Mouse (Mus musculus) limb, embryonic 15.5 days (tissue): ENCODE measurements around the gene Eaf1. TPM values are rescaled to one million over a fixed set of nuclear protein-coding genes. Genes with fewer than 3 reads are reported as not detected.

Experiments used
- ATAC-seq: fragments of 200-750 bp; cut with Nextera tagmentation; 2 replicates; pipeline ENCODE4 v1.8.0; 2017; ENCODE audit warnings: low read depth, moderate TSS enrichment; ENCODE audit not compliant: insufficient number of reproducible peaks, low FRiP score, low TSS enrichment
- H3K27ac ChIP-seq: fragments of 300-500 bp; sonication (generic); 2 replicates; pipeline ENCODE4 v1.5.1; 2015; ENCODE audit warnings: moderate library complexity, mild to moderate bottlenecking, inconsistent platforms
- H3K27me3 ChIP-seq: fragments of 300-500 bp; sonication (generic); 2 replicates; pipeline ENCODE4 v1.6.1; 2015; ENCODE audit warnings: inconsistent platforms
- H3K36me3 ChIP-seq: fragments of 300-500 bp; sonication (generic); 2 replicates; pipeline ENCODE4 v1.6.1; 2015; ENCODE audit warnings: inconsistent platforms
- H3K4me1 ChIP-seq: fragments of 300-500 bp; sonication (generic); 2 replicates; pipeline ENCODE4 v1.6.1; 2015; ENCODE audit warnings: inconsistent platforms
- H3K4me2 ChIP-seq: fragments of 300-500 bp; sonication (generic); 2 replicates; pipeline ENCODE4 v1.6.1; 2015; ENCODE audit warnings: mild to moderate bottlenecking, inconsistent platforms
- H3K4me3 ChIP-seq: fragments of 300-500 bp; sonication (generic); 2 replicates; pipeline ENCODE4 v1.5.1; 2015; ENCODE audit warnings: mild to moderate bottlenecking, inconsistent platforms
- H3K9ac ChIP-seq: fragments of 300-500 bp; sonication (generic); 2 replicates; pipeline ENCODE4 v1.6.1; 2015; ENCODE audit warnings: inconsistent platforms
- H3K9me3 ChIP-seq: fragments of 300-500 bp; sonication (generic); 2 replicates; pipeline ENCODE4 v1.6.1; 2016; ENCODE audit warnings: inconsistent platforms
- WGBS: fragments of 180-500 bp; shearing (Covaris S2); methylation state at CpG from one replicate; pipeline ENCODE4 v1.1.7; 2015; 5-methylcytosine and 5-hydroxymethylcytosine counted together
- polyA plus RNA-seq: library from polyadenylated mRNA; unstranded; fragments of >200 nt; fragmentation: Nextera tagmentation; extraction: Ambion mirVana; gene quantifications from 2 replicates; pipeline ENCODE4 v1.2.1, GENCODE M21; 2015

The Eaf1 gene
- polyA plus RNA-seq, 1 experiment from 2014 or later: 20.7 TPM

- H3K4me2 ChIP-seq: no peak overlapping the region
- H3K4me1 ChIP-seq: no peaks in the 10 kb centered on the region
- H3K36me3 ChIP-seq: peaks cover 96% of the 10 kb centered on the region
- no peaks in the 10 kb centered on the region for H3K9me3 ChIP-seq
- no peak overlapping the region for H3K9ac ChIP-seq
- no peak overlapping the region for H3K4me3 ChIP-seq
- 87% methylated on average over 5 of the region's 5 CpGs for WGBS
- no peak overlapping the region for H3K27ac ChIP-seq
- no peaks in the 10 kb centered on the region for H3K27me3 ChIP-seq
- ATAC-seq: no peak
Observed at GRCm38 (mm10) chr14:31482417-31482816, 11.8 kb upstream of the Eaf1 start.

GRCm38 (mm10) chr14:31486465-31486864 lies 7.7 kb upstream of the Eaf1 start:
- peaks cover 80% of the 10 kb centered on the region for H3K36me3 ChIP-seq
- no peaks in the 10 kb centered on the region for H3K9me3 ChIP-seq
- no peak overlapping the region for H3K9ac ChIP-seq
- no peak overlapping the region for H3K27ac ChIP-seq
- H3K4me1 ChIP-seq: no peaks in the 10 kb centered on the region
- no peak overlapping the region for H3K4me2 ChIP-seq
- 84% methylated on average over 4 of the region's 4 CpGs for WGBS
- no peak overlapping the region for H3K4me3 ChIP-seq
- H3K27me3 ChIP-seq: no peaks in the 10 kb centered on the region
- no peak for ATAC-seq

- no peaks in the 10 kb centered on the region for H3K4me1 ChIP-seq
- no peak for ATAC-seq
- no peak overlapping the region for H3K4me2 ChIP-seq
- H3K27ac ChIP-seq: no peak overlapping the region
- peaks cover 74% of the 10 kb centered on the region for H3K36me3 ChIP-seq
- no peak overlapping the region for H3K9ac ChIP-seq
- 96% methylated on average over 6 of the region's 6 CpGs for WGBS
- no peak overlapping the region for H3K4me3 ChIP-seq
- no peaks in the 10 kb centered on the region for H3K9me3 ChIP-seq
- no peaks in the 10 kb centered on the region for H3K27me3 ChIP-seq
Observed at GRCm38 (mm10) chr14:31488055-31488454, 6.1 kb upstream of the Eaf1 start.

- Histone ChIP-seq H3K4me1 (peaks cover 28% of the 10 kb centered on the region), H3K9ac (peak overlapping the region; percentile 78), H3K36me3 (peaks cover 33% of the 10 kb centered on the region), H3K9me3 (no peaks in the 10 kb centered on the region), H3K27ac (no peak overlapping the region), H3K27me3 (no peaks in the 10 kb centered on the region), H3K4me2 (peak overlapping the region; percentile 72), H3K4me3 (peak overlapping the region; percentile 74)
- WGBS: 28% methylated on average over 9 of the region's 9 CpGs
- ATAC-seq: no peak
Observed at GRCm38 (mm10) chr14:31493901-31494300, 298 bp upstream of the Eaf1 start.

GRCm38 (mm10) chr14:31494975-31495455 lies 816 bp downstream of the Eaf1 start, which contains the start of gene Mettl6:
Gene Mettl6, minus strand, starts transcription at chr14:31495040.
- H3K4me3 ChIP-seq: peak within 1 kb of the TSS; percentile 74
- no peaks in the 10 kb centered on the region for H3K9me3 ChIP-seq
- H3K4me1 ChIP-seq: peaks cover 28% of the 10 kb centered on the region
- H3K36me3 ChIP-seq: peaks cover 33% of the 10 kb centered on the region
- peak; percentile 91 for ATAC-seq
- whole genome bisulfite sequencing: under 1% methylated on average over 49 of the region's 49 CpGs
- peak within 1 kb of the TSS; percentile 72 for H3K4me2 ChIP-seq
- H3K27me3 ChIP-seq: no peaks in the 10 kb centered on the region
- H3K27ac ChIP-seq: peak within 1 kb of the TSS; percentile 88
- peak within 1 kb of the TSS; percentile 78 for H3K9ac ChIP-seq

- Histone ChIP-seq H3K4me2 (peak overlapping the region; percentile 72), H3K36me3 (peaks cover 34% of the 10 kb centered on the region), H3K9me3 (no peaks in the 10 kb centered on the region), H3K9ac (peak overlapping the region; percentile 78), H3K4me3 (peak overlapping the region; percentile 74), H3K27me3 (no peaks in the 10 kb centered on the region), H3K4me1 (peaks cover 28% of the 10 kb centered on the region), H3K27ac (peak overlapping the region; percentile 88)
- ATAC-seq: no peak
- 3% methylated on average over 8 of the region's 8 CpGs for WGBS
Observed at GRCm38 (mm10) chr14:31495538-31495937, 1.3 kb downstream of the Eaf1 start.

GRCm38 (mm10) chr14:31496241-31496646 lies 2.0 kb downstream of the Eaf1 start:
- H3K4me1 ChIP-seq: peaks cover 28% of the 10 kb centered on the region
- H3K9ac ChIP-seq: peak overlapping the region; percentile 78
- H3K27ac ChIP-seq: no peak overlapping the region
- H3K36me3 ChIP-seq: peaks cover 37% of the 10 kb centered on the region
- ATAC-seq: no peak
- H3K4me3 ChIP-seq: peak overlapping the region; percentile 74
- no peaks in the 10 kb centered on the region for H3K9me3 ChIP-seq
- no peaks in the 10 kb centered on the region for H3K27me3 ChIP-seq
- 39% methylated on average over 7 of the region's 7 CpGs for WGBS
- H3K4me2 ChIP-seq: peak overlapping the region; percentile 72

- Histone ChIP-seq H3K4me3 (no peak overlapping the region), H3K27me3 (no peaks in the 10 kb centered on the region), H3K4me1 (peaks cover 16% of the 10 kb centered on the region), H3K9me3 (no peaks in the 10 kb centered on the region), H3K9ac (no peak overlapping the region), H3K36me3 (peaks cover 58% of the 10 kb centered on the region), H3K4me2 (no peak overlapping the region), H3K27ac (no peak overlapping the region)
- 85% methylated on average over 1 of the region's 1 CpGs for WGBS
- no peak for ATAC-seq
Observed at GRCm38 (mm10) chr14:31499526-31499925, 5.3 kb downstream of the Eaf1 start.

GRCm38 (mm10) chr14:31503406-31503805 lies 9.2 kb downstream of the Eaf1 start:
- no peak overlapping the region for H3K27ac ChIP-seq
- H3K4me3 ChIP-seq: no peak overlapping the region
- H3K27me3 ChIP-seq: no peaks in the 10 kb centered on the region
- 93% methylated on average over 13 of the region's 13 CpGs for WGBS
- no peak overlapping the region for H3K4me2 ChIP-seq
- H3K36me3 ChIP-seq: peaks cover 89% of the 10 kb centered on the region
- no peaks in the 10 kb centered on the region for H3K4me1 ChIP-seq
- ATAC-seq: no peak
- H3K9me3 ChIP-seq: no peaks in the 10 kb centered on the region
- H3K9ac ChIP-seq: no peak overlapping the region

- H3K27me3 ChIP-seq: no peaks in the 10 kb centered on the region
- no peak overlapping the region for H3K4me3 ChIP-seq
- no peak overlapping the region for H3K27ac ChIP-seq
- peaks cover 86% of the 10 kb centered on the region for H3K36me3 ChIP-seq
- H3K4me2 ChIP-seq: no peak overlapping the region
- 98% methylated on average over 6 of the region's 6 CpGs for WGBS
- H3K4me1 ChIP-seq: no peaks in the 10 kb centered on the region
- ATAC-seq: no peak
- H3K9ac ChIP-seq: no peak overlapping the region
- no peaks in the 10 kb centered on the region for H3K9me3 ChIP-seq
Observed at GRCm38 (mm10) chr14:31506456-31506855, 12.3 kb downstream of the Eaf1 start.

GRCm38 (mm10) chr14:31509911-31510310 lies 15.7 kb downstream of the Eaf1 start:
- Histone ChIP-seq H3K4me3 (no peak overlapping the region), H3K9me3 (no peaks in the 10 kb centered on the region), H3K4me2 (no peak overlapping the region), H3K4me1 (no peaks in the 10 kb centered on the region), H3K9ac (no peak overlapping the region), H3K27ac (no peak overlapping the region), H3K36me3 (peaks cover 55% of the 10 kb centered on the region), H3K27me3 (no peaks in the 10 kb centered on the region)
- 98% methylated on average over 2 of the region's 2 CpGs for WGBS
- no peak for ATAC-seq

- Histone ChIP-seq H3K4me3 (no peak overlapping the region), H3K27ac (no peak overlapping the region), H3K36me3 (peaks cover 50% of the 10 kb centered on the region), H3K4me2 (no peak overlapping the region), H3K9ac (no peak overlapping the region), H3K9me3 (no peaks in the 10 kb centered on the region), H3K4me1 (no peaks in the 10 kb centered on the region), H3K27me3 (no peaks in the 10 kb centered on the region)
- WGBS: 96% methylated on average over 3 of the region's 3 CpGs
- no peak for ATAC-seq
Observed at GRCm38 (mm10) chr14:31510322-31510721, 16.1 kb downstream of the Eaf1 start.

GRCm38 (mm10) chr14:31515895-31516294 lies 21.7 kb downstream of the Eaf1 start:
- 82% methylated on average over 2 of the region's 2 CpGs for WGBS
- H3K4me1 ChIP-seq: no peaks in the 10 kb centered on the region
- no peak for ATAC-seq
- no peaks in the 10 kb centered on the region for H3K27me3 ChIP-seq
- H3K36me3 ChIP-seq: 0 out of 2 replicates have a peak, but pooled peaks cover 3% of the 10 kb centered on the region
- no peak overlapping the region for H3K4me2 ChIP-seq
- no peak overlapping the region for H3K4me3 ChIP-seq
- H3K9ac ChIP-seq: no peak overlapping the region
- H3K9me3 ChIP-seq: no peaks in the 10 kb centered on the region
- H3K27ac ChIP-seq: no peak overlapping the region
